Mouse (Mus musculus): ENCODE measurements at regions not wholly inside any gene's neighbourhood (a gene's known extent, or its start where the extent isn't known, plus 50 kb on each side); places are given as distances from the start of the nearest gene placed in this dataset.

DNA sequence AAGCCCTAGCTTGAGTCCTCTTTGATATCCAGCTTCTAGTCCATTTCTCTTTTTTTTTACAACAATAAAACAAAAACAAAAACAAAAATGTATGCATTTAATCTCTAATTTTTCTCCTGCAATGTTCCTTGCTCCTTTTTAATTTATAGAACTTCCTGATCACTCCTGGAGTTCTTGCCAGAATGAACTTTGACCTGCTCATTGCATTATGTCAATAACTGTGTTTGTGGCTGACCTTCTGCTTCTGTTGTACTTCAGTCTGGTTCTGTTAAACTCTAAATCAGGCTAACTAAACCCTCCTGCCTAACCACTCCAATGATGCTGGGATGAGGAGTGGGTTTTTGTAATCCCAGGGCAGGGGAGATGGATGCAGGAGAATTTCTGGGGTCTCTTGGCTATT is 674.0 kb downstream of the Gsdmc2 start:
- no peak for TF ChIP-seq EP300 (IDR thresholded peaks at IDR 0.05; ENCODE audit: low read length)
- TF ChIP-seq POLR2A (IDR thresholded peaks at IDR 0.05; ENCODE audit: low read depth, low read length): no peak
- TF ChIP-seq CTCF (conservative IDR thresholded peaks at IDR 0.05 in 1 of 2, IDR thresholded peaks at IDR 0.05 in 1 of 2; ENCODE audit: low read depth in 2 of 2, low read length in 2 of 2): no peak
- no peak for TF ChIP-seq RCOR1 (conservative IDR thresholded peaks at IDR 0.05; ENCODE audit: low read depth, low read length)
